Mouse (Mus musculus): ENCODE measurements around the gene Tedc2. TPM values are rescaled to one million over a fixed set of nuclear protein-coding genes. Genes with fewer than 3 reads are reported as not detected.

Gene Tedc2
- polyA plus RNA-seq, 1 experiment from 2014 or later = 6.1 TPM

GRCm38 (mm10) chr17:24169317-24170065 lies 51.2 kb downstream of the Tedc2 start, which contains the start of gene Atp6v0c:
Atp6v0c (minus strand) TSS chr17:24169702.
- DNase-seq (ENCODE audit: low spot score) (peak; percentile 93), ATAC-seq (ENCODE audit: low FRiP score, low TSS enrichment) (peak; percentile 91)
- Histone ChIP-seq H3K4me1 (replicated peaks; ENCODE audit: control insufficient read depth, insufficient read depth) (no peaks in the 10 kb centered on the region), H3K36me3 (ENCODE audit: control insufficient read depth, insufficient read depth, low read length) (0 out of 2 replicates have a peak, but pooled peaks cover 4% of the 10 kb centered on the region), H3K4me3 (ENCODE audit: low read depth, low read length) (peak within 1 kb of the TSS; percentile 74), H3K9me3 (ENCODE audit: control insufficient read depth, low read length) (no peaks in the 10 kb centered on the region), H3K27me3 (ENCODE audit: control insufficient read depth, insufficient read depth, low read length) (no peaks in the 10 kb centered on the region), H3K27ac (replicated peaks) (peak within 1 kb of the TSS; percentile 98), H3K4me2 (replicated peaks; ENCODE audit: low read depth) (peak within 1 kb of the TSS; percentile 87), H3K9ac (ENCODE audit: low read length) (peak within 1 kb of the TSS; percentile 96)
- TF ChIP-seq CTCF (IDR thresholded peaks at IDR 0.05; ENCODE audit: low read depth) (peak; percentile 41; the same call in 1 of the 2 replicates), EP300 (optimal IDR thresholded peaks at IDR 0.05) (peak; percentile 78)
- WGBS = 0% methylated on average over 58 of the region's 58 CpGs

- DNase-seq (ENCODE audit: low spot score) (peak; percentile 72), ATAC-seq (ENCODE audit: low FRiP score, low TSS enrichment) (peak; percentile 38)
- under 1% methylated on average over 41 of the region's 41 CpGs for WGBS
- peak overlapping the region; percentile 74 for H3K4me3 ChIP-seq (ENCODE audit: low read depth, low read length)
- H3K9ac ChIP-seq (ENCODE audit: low read length) = peak overlapping the region; percentile 96
- no peaks in the 10 kb centered on the region for H3K27me3 ChIP-seq (ENCODE audit: control insufficient read depth, insufficient read depth, low read length)
- no peaks in the 10 kb centered on the region for H3K9me3 ChIP-seq (ENCODE audit: control insufficient read depth, low read length)
- H3K27ac ChIP-seq (replicated peaks) = peak overlapping the region; percentile 98
- H3K36me3 ChIP-seq (ENCODE audit: control insufficient read depth, insufficient read depth, low read length) = 0 out of 2 replicates have a peak, but pooled peaks cover 4% of the 10 kb centered on the region
- no peak for TF ChIP-seq CTCF (IDR thresholded peaks at IDR 0.05; ENCODE audit: low read depth)
- TF ChIP-seq EP300 (optimal IDR thresholded peaks at IDR 0.05) = no peak
- H3K4me2 ChIP-seq (replicated peaks; ENCODE audit: low read depth) = peak overlapping the region; percentile 87
- no peaks in the 10 kb centered on the region for H3K4me1 ChIP-seq (replicated peaks; ENCODE audit: control insufficient read depth, insufficient read depth)
Observed at GRCm38 (mm10) chr17:24168590-24169277, 51.9 kb downstream of the Tedc2 start.

GRCm38 (mm10) chr17:24167891-24168505 lies 52.7 kb downstream of the Tedc2 start:
- Histone ChIP-seq H3K9me3 (ENCODE audit: control insufficient read depth, low read length) (no peaks in the 10 kb centered on the region), H3K4me1 (replicated peaks; ENCODE audit: control insufficient read depth, insufficient read depth) (no peaks in the 10 kb centered on the region; the same call in 1 of the 2 replicates), H3K27ac (replicated peaks) (peak overlapping the region; percentile 98), H3K4me3 (ENCODE audit: low read depth, low read length) (peak overlapping the region; percentile 74), H3K36me3 (ENCODE audit: control insufficient read depth, insufficient read depth, low read length) (0 out of 2 replicates have a peak, but pooled peaks cover 4% of the 10 kb centered on the region), H3K9ac (ENCODE audit: low read length) (peak overlapping the region; percentile 96), H3K4me2 (replicated peaks; ENCODE audit: low read depth) (peak overlapping the region; percentile 87), H3K27me3 (ENCODE audit: control insufficient read depth, insufficient read depth, low read length) (no peaks in the 10 kb centered on the region)
- WGBS = 39% methylated on average over 7 of the region's 7 CpGs
- ATAC-seq (ENCODE audit: low FRiP score, low TSS enrichment) = no peak
- DNase-seq (ENCODE audit: low spot score) = peak; percentile 40
- TF ChIP-seq EP300 (optimal IDR thresholded peaks at IDR 0.05) = no peak
- no peak for TF ChIP-seq CTCF (IDR thresholded peaks at IDR 0.05; ENCODE audit: low read depth)

GRCm38 (mm10) chr17:24167120-24167519 lies 53.5 kb downstream of the Tedc2 start:
- H3K9ac ChIP-seq (ENCODE audit: low read length) = no peak overlapping the region
- no peaks in the 10 kb centered on the region for H3K9me3 ChIP-seq (ENCODE audit: control insufficient read depth, low read length)
- no peak for TF ChIP-seq EP300 (optimal IDR thresholded peaks at IDR 0.05)
- no peak for TF ChIP-seq CTCF (IDR thresholded peaks at IDR 0.05; ENCODE audit: low read depth)
- DNase-seq (ENCODE audit: low spot score) (no peak), ATAC-seq (ENCODE audit: low FRiP score, low TSS enrichment) (no peak)
- 0 out of 2 replicates have a peak, but pooled peaks cover 4% of the 10 kb centered on the region for H3K36me3 ChIP-seq (ENCODE audit: control insufficient read depth, insufficient read depth, low read length)
- H3K4me3 ChIP-seq (ENCODE audit: low read depth, low read length) = no peak overlapping the region
- no peaks in the 10 kb centered on the region; the same call in none of the 2 replicates for H3K4me1 ChIP-seq (replicated peaks; ENCODE audit: control insufficient read depth, insufficient read depth)
- WGBS = 75% methylated on average over 6 of the region's 6 CpGs
- H3K27ac ChIP-seq (replicated peaks) = no peak overlapping the region
- H3K27me3 ChIP-seq (ENCODE audit: control insufficient read depth, insufficient read depth, low read length) = no peaks in the 10 kb centered on the region
- H3K4me2 ChIP-seq (replicated peaks; ENCODE audit: low read depth) = no peak overlapping the region

Small RNA genes lying within 50 kb of the gene (microRNA-seq; reads per million reads assigned to microRNA genes)
- gene Mir5134 (1.3 reads per million), gene Mir6965 (not detected)

Other genes with a start within 250 kb of the Tedc2 start
- 0.08 and 0.11 TPM in 2 replicates for gene Prss30, start 240.3 kb downstream of the Tedc2 start, polyA plus RNA-seq (2015; fragmentation: Nextera tagmentation; extraction: Ambion mirVana)
- 3.4 and 4.8 TPM in 2 replicates for gene Prss22, start 222.8 kb downstream of the Tedc2 start, polyA plus RNA-seq (2015; fragmentation: Nextera tagmentation; extraction: Ambion mirVana)
- 40.8 and 47.1 TPM in 2 replicates for gene Prss27, start 182.7 kb downstream of the Tedc2 start, polyA plus RNA-seq (2015; fragmentation: Nextera tagmentation; extraction: Ambion mirVana)
- gene Kctd5, start 147.4 kb downstream of the Tedc2 start, polyA plus RNA-seq (2015; fragmentation: Nextera tagmentation; extraction: Ambion mirVana) = 44.7 and 45.6 TPM in 2 replicates
- gene Pdpk1, start 69.9 kb downstream of the Tedc2 start, polyA plus RNA-seq (2015; fragmentation: Nextera tagmentation; extraction: Ambion mirVana) = 26.7 and 28.0 TPM in 2 replicates
- gene Amdhd2, start 57.1 kb downstream of the Tedc2 start, polyA plus RNA-seq (2015; fragmentation: Nextera tagmentation; extraction: Ambion mirVana) = 20.5 and 21.7 TPM in 2 replicates
- 608 and 627 TPM in 2 replicates for gene Atp6v0c, start 51.1 kb downstream of the Tedc2 start, polyA plus RNA-seq (2015; fragmentation: Nextera tagmentation; extraction: Ambion mirVana)
- gene Tbc1d24, start 15.3 kb downstream of the Tedc2 start, polyA plus RNA-seq (2015; fragmentation: Nextera tagmentation; extraction: Ambion mirVana) = 1.4 and 1.5 TPM in 2 replicates
- gene Ntn3, start 11.3 kb downstream of the Tedc2 start, polyA plus RNA-seq (2015; fragmentation: Nextera tagmentation; extraction: Ambion mirVana) = 2.8 and 3.1 TPM in 2 replicates
- 8.7 and 11.8 TPM in 2 replicates for gene Ccnf, start 30.6 kb upstream of the Tedc2 start, polyA plus RNA-seq (2015; fragmentation: Nextera tagmentation; extraction: Ambion mirVana)
- 0.15 TPM in 1 of 2 replicates, not detected in the other for gene Abca17, start 130.2 kb upstream of the Tedc2 start, polyA plus RNA-seq (2015; fragmentation: Nextera tagmentation; extraction: Ambion mirVana)
- gene Abca3, start 131.1 kb upstream of the Tedc2 start, polyA plus RNA-seq (2015; fragmentation: Nextera tagmentation; extraction: Ambion mirVana) = 9.2 and 10.9 TPM in 2 replicates
- gene Rnps1, start 193.7 kb upstream of the Tedc2 start, polyA plus RNA-seq (2015; fragmentation: Nextera tagmentation; extraction: Ambion mirVana) = 106 and 113 TPM in 2 replicates
- gene Eci1, start 205.8 kb upstream of the Tedc2 start, polyA plus RNA-seq (2015; fragmentation: Nextera tagmentation; extraction: Ambion mirVana) = 250 and 263 TPM in 2 replicates
- gene Dnase1l2, start 222.3 kb upstream of the Tedc2 start, polyA plus RNA-seq (2015; fragmentation: Nextera tagmentation; extraction: Ambion mirVana) = 88.0 and 98.5 TPM in 2 replicates
- gene E4f1, start 249.5 kb upstream of the Tedc2 start, polyA plus RNA-seq (2015; fragmentation: Nextera tagmentation; extraction: Ambion mirVana) = 12.0 and 12.5 TPM in 2 replicates
- gene Pgp, start 249.5 kb upstream of the Tedc2 start, polyA plus RNA-seq (2015; fragmentation: Nextera tagmentation; extraction: Ambion mirVana) = 45.4 and 48.9 TPM in 2 replicates

Measured in stomach, postnatal 0 days (tissue).